Mouse (Mus musculus): Measurements from ENCODE around the gene Ypel3.

DNA sequence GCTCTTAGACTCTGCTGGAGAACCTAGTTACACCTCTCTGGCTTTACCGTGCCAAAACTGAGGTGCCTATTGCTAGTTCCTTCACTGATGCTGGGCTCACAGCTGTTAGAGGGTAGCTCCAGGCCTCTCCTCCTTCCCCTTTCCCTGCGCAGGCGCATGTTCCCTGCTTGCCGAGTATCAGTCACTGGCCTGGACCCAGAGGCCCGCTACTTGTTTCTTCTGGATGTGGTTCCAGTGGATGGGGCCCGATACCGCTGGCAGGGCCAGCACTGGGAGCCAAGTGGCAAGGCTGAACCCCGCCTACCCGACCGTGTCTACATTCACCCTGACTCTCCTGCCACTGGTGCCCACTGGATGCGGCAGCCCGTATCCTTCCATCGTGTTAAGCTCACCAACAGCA, 5.9 kb downstream of the Ypel3 start:
- TF ChIP-seq CTCF (IDR thresholded peaks at IDR 0.05; ENCODE audit: control insufficient read depth, insufficient read depth, insufficient replicate concordance, low read depth, low read length) (no peak), POLR2A (IDR thresholded peaks at IDR 0.05; ENCODE audit: control insufficient read depth, low read depth, low read length) (no peak)

Measured in testis, adult 2 months (tissue).